Mouse (Mus musculus): ENCODE measurements at regions not wholly inside any gene's neighbourhood (a gene's known extent, or its start where the extent isn't known, plus 50 kb on each side); places are given as distances from the start of the nearest gene placed in this dataset.

DNA sequence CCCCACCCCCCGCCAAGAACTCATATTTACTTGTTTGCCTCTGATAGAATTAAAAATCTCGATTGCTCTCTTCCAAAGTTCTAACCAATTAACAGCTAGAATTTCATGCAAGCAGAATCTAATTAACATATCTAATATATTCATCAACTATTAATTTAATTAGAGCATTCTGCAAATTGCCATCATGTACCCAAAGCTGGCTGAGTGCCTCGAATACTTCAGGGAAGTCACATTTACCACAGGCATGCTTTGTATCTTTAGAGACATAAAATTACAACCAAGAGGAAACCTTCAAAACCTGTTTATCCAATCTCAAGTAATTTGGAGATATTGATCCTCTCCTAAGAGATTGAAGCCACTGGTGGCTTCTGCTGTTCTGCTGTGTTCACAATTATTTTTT, 401.6 kb upstream of the Nmur2 start:
- no peak for DNase-seq

GRCm38 (mm10) chr11:56441071-56441470, 400.3 kb upstream of the Nmur2 start:
- peak in 1 of 2 experiments; percentile 20 for DNase-seq

GRCm38 (mm10) chr11:56431089-56431488, 390.3 kb upstream of the Nmur2 start:
- no peak for DNase-seq

DNA sequence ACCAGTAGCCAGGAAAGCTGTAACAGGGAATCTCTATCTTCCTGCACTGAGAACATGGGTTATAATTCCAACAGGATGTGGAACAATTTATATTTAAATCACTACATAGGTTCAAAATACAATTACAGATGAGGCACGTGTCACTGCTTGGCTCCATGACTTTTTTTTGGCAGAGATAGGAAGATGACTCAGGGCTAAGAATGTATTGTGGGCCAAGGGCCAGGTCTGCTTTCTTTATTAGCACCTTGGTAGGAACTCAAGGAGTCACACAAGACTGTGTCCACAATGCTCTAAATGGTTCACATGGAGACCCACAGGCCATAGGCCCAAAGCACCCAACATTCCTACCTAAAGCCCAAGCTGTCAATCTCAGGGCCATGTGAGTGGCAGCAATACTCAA, 344.0 kb upstream of the Nmur2 start:
- no peak for DNase-seq

- DNase-seq, result no peak
These were observed 336.7 kb upstream of the Nmur2 start for GRCm38 (mm10) chr11:56377535-56377934.

- DNase-seq, result peak; percentile 60 to 61
These were observed 333.5 kb upstream of the Nmur2 start for GRCm38 (mm10) chr11:56374329-56374728.

DNA sequence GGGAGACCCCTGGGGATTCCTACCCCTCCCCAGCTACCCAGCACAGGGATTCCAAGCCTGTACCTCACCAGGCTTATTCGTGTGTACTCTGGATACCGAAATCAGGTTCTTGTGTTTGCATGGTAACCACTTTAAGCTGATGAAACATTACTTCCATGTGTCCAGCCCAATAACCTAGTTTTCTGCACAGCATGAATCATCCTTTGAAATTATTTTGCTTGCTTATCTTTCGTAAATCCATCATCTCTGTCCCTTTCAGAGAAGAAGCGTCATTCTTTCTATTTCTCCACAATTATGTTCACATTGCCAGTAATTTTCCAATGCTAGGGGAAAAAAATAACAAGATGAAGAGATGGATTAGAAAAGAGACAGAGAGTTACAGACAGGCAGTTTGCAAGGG, 332.8 kb upstream of the Nmur2 start:
- DNase-seq, result peak in 1 of 2 experiments; percentile 3

- no peak for DNase-seq
These were observed 316.9 kb upstream of the Nmur2 start for GRCm38 (mm10) chr11:56357690-56358089.

DNA sequence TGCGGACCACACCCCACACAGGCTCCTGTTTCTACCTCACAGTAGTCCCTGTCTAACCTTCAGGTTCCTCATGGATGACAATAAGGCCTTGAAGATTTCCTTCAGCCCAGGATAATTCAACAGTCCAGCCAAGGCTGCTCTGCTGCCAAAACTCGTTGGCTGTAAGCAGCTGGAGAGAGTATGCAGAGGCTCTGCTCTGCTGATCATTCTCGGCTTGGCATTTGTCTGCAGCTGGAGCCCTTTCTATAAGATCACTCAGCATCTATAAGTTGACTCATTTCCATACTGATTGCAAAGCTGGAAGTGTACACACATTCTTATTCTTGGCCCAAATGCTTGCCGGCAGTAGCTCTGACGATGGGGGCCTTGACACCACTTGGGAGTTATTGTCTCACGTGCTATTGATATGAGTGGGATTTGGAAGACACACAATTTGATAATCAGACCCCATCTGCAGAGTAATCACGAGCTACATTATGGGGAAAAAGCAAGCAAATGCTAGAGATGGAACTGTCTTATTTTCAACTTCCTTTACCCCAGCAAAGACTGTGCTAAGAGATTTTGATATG, 311.1 kb upstream of the Nmur2 start:
- DNase-seq, result no peak

DNA sequence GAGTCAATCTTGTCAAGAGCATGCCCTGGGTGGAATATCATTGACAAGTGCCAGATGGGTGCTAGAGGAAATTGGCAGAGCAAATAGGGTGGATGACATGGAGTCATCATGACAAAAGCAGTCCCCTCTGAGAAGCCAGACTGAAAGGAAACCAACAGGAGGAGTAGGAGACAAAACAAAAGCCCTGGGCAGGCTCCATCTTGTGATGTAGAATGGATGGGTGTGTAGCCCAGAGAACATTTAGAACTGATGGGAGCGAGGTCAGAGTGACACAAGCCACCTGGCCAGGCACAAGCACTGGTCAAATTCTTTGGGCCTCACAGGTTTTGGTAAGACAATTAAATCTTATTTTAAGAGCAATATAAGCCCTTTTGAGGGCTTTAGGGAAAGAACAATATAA, 310.4 kb upstream of the Nmur2 start:
- DNase-seq, result no peak

DNA sequence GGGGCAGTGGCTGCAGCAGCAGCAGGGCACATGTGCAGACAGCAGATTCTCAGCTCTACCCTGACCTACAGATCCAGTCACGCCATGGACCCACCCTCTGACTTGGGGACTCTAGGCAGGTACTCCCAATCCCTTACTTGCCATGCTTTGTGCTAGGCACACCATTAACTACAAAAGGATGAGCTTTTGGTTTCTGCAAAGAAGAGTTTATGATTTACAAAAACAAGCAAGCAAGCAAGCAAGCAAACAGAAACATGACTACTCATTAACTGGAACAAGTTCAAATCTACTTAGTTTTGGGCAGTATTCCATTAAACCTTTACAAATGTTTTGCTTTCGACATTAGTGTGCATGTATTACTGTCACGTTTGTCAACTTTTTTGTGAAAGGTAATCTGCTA, 309.0 kb upstream of the Nmur2 start:
- DNase-seq, result no peak

GRCm38 (mm10) chr11:56348408-56348807, 307.6 kb upstream of the Nmur2 start:
- DNase-seq, result no peak

GRCm38 (mm10) chr11:56343083-56343482, 302.3 kb upstream of the Nmur2 start:
- no peak for DNase-seq

DNA sequence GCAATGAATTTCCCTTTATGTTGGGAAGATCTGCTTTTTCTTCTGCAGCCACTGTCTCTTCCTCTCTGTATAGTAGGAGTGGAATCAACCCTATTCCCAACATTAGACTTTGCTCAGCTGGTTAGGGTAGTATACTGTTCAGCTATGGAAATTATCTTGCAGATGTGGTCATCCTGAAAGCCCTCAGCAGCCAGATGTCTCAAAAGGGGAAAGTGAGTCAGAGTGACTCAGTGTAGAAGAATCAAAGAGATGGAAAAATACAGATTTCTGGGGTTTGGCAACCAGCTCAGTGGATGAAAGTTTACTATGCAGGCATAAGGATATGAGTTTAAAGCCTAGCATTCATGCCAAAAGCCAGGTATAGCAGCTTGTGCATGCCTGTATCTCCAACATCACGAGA, 300.9 kb upstream of the Nmur2 start:
- no peak for DNase-seq

GRCm38 (mm10) chr11:56341040-56341439, 300.2 kb upstream of the Nmur2 start:
- DNase-seq, result no peak

DNA sequence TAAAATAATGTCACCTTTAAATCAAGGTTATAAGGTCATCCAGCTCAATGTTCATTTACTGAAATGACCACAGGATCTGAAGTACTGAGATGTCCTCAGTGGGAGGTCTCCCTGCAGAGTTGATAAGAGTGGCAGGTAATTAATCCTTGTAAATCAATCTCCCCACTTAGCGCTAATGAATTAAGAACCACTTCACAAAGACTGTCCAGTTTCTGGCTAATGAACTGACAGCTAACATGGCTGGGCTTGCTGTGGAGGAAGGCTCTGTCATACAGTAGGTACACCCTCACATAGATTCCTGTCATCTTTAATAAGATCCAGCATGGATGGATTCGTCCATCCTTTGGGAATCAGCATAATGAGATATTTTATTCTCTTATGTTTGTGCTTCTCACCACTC, 297.7 kb upstream of the Nmur2 start:
- DNase-seq, result no peak

DNA sequence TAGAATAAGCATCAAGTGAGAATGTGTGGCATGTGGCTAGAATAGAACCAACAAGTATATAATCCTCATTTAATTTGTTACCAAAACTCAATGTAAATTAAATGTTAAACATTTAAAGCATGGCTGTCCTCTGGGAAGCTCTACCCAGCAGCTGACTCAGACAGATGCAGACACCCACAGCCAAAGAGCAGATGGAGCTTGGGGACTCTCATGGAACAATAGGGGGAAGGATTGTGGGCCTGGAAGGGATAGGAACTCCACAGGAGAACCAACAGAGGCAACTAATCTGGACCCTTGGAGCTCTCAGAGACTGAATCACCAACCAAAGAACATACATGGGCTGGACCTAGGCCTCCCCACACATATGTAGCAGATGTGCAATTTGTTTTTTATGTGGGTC, 295.1 kb upstream of the Nmur2 start:
- DNase-seq, result no peak

GRCm38 (mm10) chr11:56320293-56320692, 279.5 kb upstream of the Nmur2 start:
- DNase-seq, result no peak

DNA sequence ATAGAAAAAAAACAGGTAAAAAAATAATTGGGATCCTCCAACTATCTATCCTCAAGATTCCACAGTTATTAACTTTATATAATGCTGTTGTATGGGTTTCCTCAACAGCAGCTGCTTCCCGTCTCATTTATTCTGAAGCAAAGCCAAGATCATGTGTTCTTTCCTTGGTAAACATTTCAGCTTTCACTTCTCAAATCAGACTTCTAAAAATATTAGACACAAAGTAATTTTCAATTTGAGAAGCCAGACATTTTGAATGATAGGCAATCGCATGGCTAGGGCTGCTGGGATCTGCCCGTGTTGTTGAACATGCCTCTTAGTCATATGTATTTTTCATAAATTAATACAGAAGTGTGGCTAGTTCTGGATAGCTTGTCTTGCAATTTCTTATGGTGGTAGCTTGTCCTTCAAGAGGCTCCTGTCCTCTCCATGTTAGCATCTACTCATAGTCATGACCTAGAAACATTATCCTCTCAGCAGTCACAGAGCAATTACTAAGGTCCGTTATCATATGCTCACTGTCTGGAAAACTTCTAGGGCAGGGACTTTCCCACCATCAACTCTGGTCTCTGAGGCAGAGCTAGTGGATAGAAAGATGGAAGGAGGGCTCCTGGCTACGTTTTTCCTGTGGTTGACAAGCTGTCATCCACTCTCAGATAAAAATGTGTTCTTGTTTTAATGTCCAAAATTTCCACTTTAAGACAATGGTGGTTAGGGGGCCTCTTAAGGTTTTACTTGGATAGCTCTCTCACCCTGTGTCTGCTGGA, 274.6 kb upstream of the Nmur2 start:
- DNase-seq, result no peak

DNA sequence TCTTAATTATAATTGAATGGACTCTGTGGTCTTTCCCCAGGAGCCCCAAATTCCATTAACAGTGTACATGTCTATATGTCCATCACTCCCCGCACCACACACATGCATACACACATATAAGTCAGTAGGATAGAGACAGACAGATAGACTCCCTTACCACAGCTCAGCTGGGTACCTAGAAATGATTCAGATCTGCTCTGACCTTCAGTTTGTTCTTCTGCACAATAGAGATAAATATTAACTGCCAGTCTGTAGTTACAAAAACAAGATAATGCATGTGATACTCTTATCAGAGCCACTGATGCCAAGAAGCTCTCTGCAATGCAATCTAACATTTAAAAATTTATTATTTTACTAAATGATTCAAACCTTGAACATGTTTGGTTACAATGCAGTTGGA, 268.7 kb upstream of the Nmur2 start:
- peak in 1 of 2 experiments; percentile 5 for DNase-seq

- DNase-seq, result no peak
These were observed 267.7 kb upstream of the Nmur2 start for GRCm38 (mm10) chr11:56308383-56309105.

DNA sequence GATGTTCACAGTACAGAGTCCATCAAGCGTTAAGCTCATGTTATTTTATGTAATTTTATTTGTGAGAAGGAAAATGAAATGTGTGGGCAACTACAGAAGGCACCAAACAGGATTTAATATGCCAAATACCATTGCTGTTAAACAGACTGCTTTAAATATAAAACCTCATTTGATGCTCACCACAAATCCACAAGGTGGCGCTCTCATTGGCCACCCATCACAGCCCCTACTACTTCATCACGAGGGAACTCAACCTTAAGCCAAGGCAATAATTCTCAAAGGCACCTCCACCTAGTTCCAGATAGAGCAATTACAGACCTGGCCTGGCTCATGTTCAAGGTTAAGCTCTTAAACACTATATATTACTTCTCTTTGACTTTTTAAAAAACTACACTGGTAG, 266.2 kb upstream of the Nmur2 start:
- peak in 1 of 2 experiments; percentile 4 for DNase-seq

Measured in adrenal gland, postnatal 36 days (tissue).